ENCODE assay signal across 24 mouse cellular contexts in genomic region chr1:39691974-39692373, GRCm38 (mm10). TPM values are rescaled to one million over a fixed set of nuclear protein-coding genes. Genes with fewer than 3 reads are reported as not detected.
"Had no signal": no experiment of that assay in that cellular context is flagged by ENCODE, and none has a peak within 500 bp of the region (broad histone marks: within the 10 kb centered on the region; RNA-seq: fewer than 3 reads in every experiment).

No protein-coding gene starts in this region.

- H3K27me3 ChIP-seq: lung, embryonic 15.5 days; midbrain, embryonic 13.5 days; midbrain, embryonic 15.5 days; neural tube, embryonic 13.5 days; neural tube, embryonic 15.5 days; stomach, embryonic 15.5 days had no signal

- H3K4me2 ChIP-seq: lung, embryonic 15.5 days; midbrain, embryonic 11.5 days; midbrain, embryonic 13.5 days; midbrain, embryonic 15.5 days; neural tube, embryonic 13.5 days; neural tube, embryonic 15.5 days; stomach, embryonic 15.5 days had no signal

- H3K4me3 ChIP-seq: lung, embryonic 15.5 days; megakaryocyte, embryonic 14.5 days; midbrain, embryonic 13.5 days; midbrain, embryonic 15.5 days; neural tube, embryonic 13.5 days; neural tube, embryonic 15.5 days; stomach, embryonic 15.5 days had no signal

- DNase-seq: lung, adult 2 months; lung, postnatal 14 days; lung, postnatal 36 days; retina, postnatal 1 day; right cerebral cortex, adult 18-20 months; right cerebral cortex, postnatal 25 days; right cerebral cortex, postnatal 4 days; spleen, adult 18-20 months; thymus, adult 2 months; thymus, postnatal 25 days; thymus, postnatal 4 days had no signal

- H3K27ac ChIP-seq: lung, embryonic 15.5 days; macrophage; midbrain, embryonic 13.5 days; midbrain, embryonic 15.5 days; neural tube, embryonic 13.5 days; neural tube, embryonic 15.5 days; stomach, embryonic 15.5 days; stomach, postnatal 0 days had no signal

- H3K36me3 ChIP-seq: lung, embryonic 15.5 days; midbrain, embryonic 13.5 days; midbrain, embryonic 15.5 days; neural tube, embryonic 13.5 days; neural tube, embryonic 15.5 days; stomach, embryonic 15.5 days had no signal

- H3K9me3 ChIP-seq: lung, embryonic 15.5 days; midbrain, embryonic 13.5 days; midbrain, embryonic 15.5 days; neural tube, embryonic 13.5 days; neural tube, embryonic 15.5 days; stomach, embryonic 15.5 days had no signal

- H3K4me1 ChIP-seq: neural tube, embryonic 13.5 days; neural tube, embryonic 15.5 days had no signal

- H3K9ac ChIP-seq: lung, embryonic 15.5 days; midbrain, embryonic 13.5 days; midbrain, embryonic 15.5 days; neural tube, embryonic 13.5 days; neural tube, embryonic 15.5 days; stomach, embryonic 15.5 days had no signal

- ATAC-seq: lung, postnatal 0 days; midbrain, embryonic 13.5 days; midbrain, embryonic 15.5 days had no signal

RNA-seq across cellular contexts. Expression of gene Rfx8, which starts 28.8 kb away (rescaled TPM):
- polyA plus RNA-seq: macrophage; small intestine, adult 2 months had no signal

RNA-seq across cellular contexts. Expression of gene Creg2, which starts 40.7 kb away (rescaled TPM):
- total RNA-seq: megakaryocyte progenitor cell, adult 5-6 weeks had no signal
